25 mouse cellular contexts compared by ENCODE assay signal in genomic region chr12:13729901-13730637, GRCm38 (mm10).
"Had no signal": no experiment of that assay in that cellular context is flagged by ENCODE, and none has a peak within 500 bp of the region (broad histone marks: within the 10 kb centered on the region; RNA-seq: fewer than 3 reads in every experiment).

No protein-coding gene starts in this region.

- ATAC-seq: forebrain, embryonic 15.5 days; forebrain, postnatal 0 days; hindbrain, postnatal 0 days had no signal

- H3K4me3 ChIP-seq: forebrain, embryonic 15.5 days; gastrocnemius, adult 2 months; heart, adult 2 months; heart, embryonic 13.5 days; heart, embryonic 15.5 days; hindbrain, embryonic 13.5 days; hindbrain, embryonic 15.5 days; limb, embryonic 13.5 days; limb, embryonic 15.5 days had no signal

- H3K36me3 ChIP-seq: forebrain, embryonic 15.5 days; heart, embryonic 13.5 days; heart, embryonic 15.5 days; hindbrain, embryonic 13.5 days; hindbrain, embryonic 15.5 days; limb, embryonic 13.5 days; limb, embryonic 15.5 days had no signal

- H3K4me1 ChIP-seq: forebrain, embryonic 15.5 days; heart, embryonic 13.5 days; heart, embryonic 15.5 days; hindbrain, embryonic 13.5 days; hindbrain, embryonic 15.5 days; limb, embryonic 13.5 days; limb, embryonic 15.5 days had no signal

- H3K27ac ChIP-seq: forebrain, embryonic 15.5 days; gastrocnemius, adult 2 months; heart, adult 2 months; heart, embryonic 13.5 days; heart, embryonic 15.5 days; hindbrain, embryonic 13.5 days; hindbrain, embryonic 15.5 days; hindbrain, postnatal 0 days; limb, embryonic 13.5 days; limb, embryonic 15.5 days; liver, embryonic 14.5 days had no signal

- H3K4me2 ChIP-seq: forebrain, embryonic 15.5 days; heart, embryonic 11.5 days; heart, embryonic 13.5 days; heart, embryonic 15.5 days; hindbrain, embryonic 13.5 days; hindbrain, embryonic 15.5 days; limb, embryonic 13.5 days; limb, embryonic 15.5 days had no signal

- H3K9me3 ChIP-seq: forebrain, embryonic 15.5 days; heart, embryonic 13.5 days; heart, embryonic 15.5 days; hindbrain, embryonic 13.5 days; hindbrain, embryonic 15.5 days; limb, embryonic 13.5 days; limb, embryonic 15.5 days had no signal

- DNase-seq: forebrain, postnatal 0 days; gastrocnemius, adult 2 months; gastrocnemius, postnatal 10 days; gastrocnemius, postnatal 25 days; heart, adult 2 months; heart, postnatal 14 days; heart, postnatal 36 days; kidney, adult 18-20 months; kidney, adult 8-10 months; kidney, postnatal 10 days; kidney, postnatal 25 days; kidney, postnatal 4 days; layer of hippocampus, adult 9-11 months; layer of hippocampus, postnatal 36 days; left cerebral cortex, postnatal 4 days had no signal

- H3K9ac ChIP-seq: forebrain, embryonic 15.5 days; forebrain, postnatal 0 days; heart, embryonic 13.5 days; heart, embryonic 15.5 days; hindbrain, embryonic 13.5 days; hindbrain, embryonic 15.5 days; limb, embryonic 13.5 days; limb, embryonic 15.5 days; liver, embryonic 14.5 days had no signal

- H3K27me3 ChIP-seq: forebrain, embryonic 15.5 days; heart, embryonic 13.5 days; heart, embryonic 15.5 days; hindbrain, embryonic 13.5 days; hindbrain, embryonic 15.5 days; limb, embryonic 13.5 days; limb, embryonic 15.5 days had no signal
